Mouse (Mus musculus) spleen, postnatal 14 days (tissue): Measurements from ENCODE around the gene Camk1d.

Experiments used
- DNase-seq, 2 experiments: peaks; one replicate each; pipeline ENCODE4 v3.0.0; 2021 to 2022; ENCODE audit warnings: low spot score in 2 of 2

Camk1d gene

DNA sequence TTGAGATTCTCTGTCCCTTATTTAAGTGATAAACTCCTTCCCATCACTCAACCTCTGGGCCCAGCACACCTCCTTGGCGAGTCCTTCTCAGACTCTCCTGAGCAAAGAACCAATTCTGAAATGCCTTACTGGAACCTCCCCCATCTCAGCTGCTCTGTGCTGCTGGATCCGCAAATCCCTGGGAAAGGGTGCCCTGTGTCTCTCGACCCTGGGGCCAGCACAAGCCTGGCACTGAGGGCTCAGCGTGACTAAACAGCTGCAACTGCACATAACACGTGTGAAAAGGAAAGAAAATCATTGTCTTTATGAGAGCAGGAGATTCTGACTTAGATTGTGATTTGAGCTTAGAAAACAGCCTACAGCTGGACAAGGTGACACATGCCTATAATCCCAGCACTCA is 52.4 kb downstream of the Camk1d start:
- DNase-seq = no peak

DNA sequence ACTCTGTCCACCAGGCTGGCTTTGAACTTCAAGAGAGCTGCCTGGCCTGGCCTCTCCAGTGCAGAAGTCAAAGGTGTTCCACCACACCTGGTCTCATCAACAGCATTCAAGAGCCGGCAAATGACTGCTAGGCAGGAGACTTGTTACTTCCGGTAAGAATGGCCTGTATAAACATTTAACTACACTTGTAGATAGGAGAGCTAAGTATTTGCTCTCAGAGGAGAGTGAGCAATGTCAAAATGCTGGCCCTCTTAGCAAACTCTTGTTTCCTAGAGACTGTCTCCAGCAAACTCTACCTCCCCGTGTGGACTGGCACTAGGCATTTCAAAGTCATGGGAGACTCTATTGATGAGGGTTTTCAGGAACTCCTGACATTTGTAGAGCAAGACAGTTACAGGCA is 56.3 kb downstream of the Camk1d start:
- no peak for DNase-seq

DNA sequence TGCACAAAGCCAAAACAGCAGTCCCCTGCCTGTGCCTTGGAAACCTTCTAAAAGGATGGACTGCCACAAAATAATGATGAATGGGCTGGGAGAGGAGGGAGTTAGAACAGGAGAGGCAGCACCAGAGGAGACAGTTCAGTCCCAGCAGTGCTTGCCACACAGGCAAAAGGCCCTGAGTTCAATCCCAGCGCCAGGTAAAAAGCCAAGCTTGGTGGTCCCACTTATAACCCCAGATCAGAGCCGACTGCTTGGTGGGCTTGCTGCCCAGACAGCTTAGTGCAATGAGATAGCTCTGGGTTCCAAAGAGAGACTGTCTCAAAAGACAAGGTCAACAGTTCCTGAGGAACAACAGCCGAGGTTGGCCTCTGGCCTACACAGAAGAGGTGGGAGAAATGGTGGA is 58.0 kb downstream of the Camk1d start:
- no peak for DNase-seq

DNA sequence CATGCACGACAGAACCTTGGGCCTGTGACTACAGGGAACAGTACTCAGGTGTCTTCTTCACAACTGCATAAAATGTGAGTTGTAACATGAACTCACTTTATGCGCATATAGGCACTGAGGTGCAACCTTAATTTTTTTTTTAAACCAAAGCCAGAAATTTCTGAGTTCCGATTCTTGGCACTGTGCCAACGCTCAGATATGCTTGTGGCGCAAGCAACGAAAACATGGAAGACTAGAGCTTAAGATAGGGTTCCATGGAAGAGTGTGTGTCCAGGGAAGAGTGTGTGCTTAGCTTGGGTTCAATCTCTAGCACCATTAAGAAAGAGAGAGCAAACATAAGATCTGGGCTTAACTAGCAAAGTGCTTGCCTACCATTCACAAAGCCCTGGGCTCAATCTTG is 62.2 kb downstream of the Camk1d start:
- no peak for DNase-seq

DNA sequence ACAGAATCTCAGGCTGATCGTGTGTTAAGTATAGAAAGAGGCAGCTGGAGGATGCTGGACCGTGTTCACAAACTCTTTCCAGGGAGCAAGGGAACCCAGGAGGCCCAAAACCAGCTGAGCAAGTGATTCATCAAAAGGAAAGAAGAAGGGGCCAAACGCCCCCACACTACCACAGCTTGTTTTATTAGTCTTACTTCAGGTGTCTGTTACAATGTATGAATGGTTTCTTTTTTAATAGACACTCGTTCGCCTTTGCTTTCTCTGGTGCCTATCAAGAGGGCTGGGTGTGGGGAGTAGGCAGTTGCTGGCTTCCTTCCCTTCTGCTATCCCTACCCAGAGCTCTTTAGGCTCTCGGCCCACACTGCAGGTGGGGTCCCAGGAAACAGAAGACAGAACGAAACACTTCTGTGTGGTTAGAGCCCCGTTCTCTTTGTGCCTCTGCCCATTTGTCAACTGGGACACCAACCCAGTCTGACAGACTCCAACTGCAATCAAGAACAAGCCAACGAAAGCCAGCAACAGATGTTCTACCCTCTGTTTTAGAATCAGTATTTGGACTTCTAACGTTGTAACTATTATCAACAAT is 62.9 kb downstream of the Camk1d start:
- DNase-seq = no peak

DNA sequence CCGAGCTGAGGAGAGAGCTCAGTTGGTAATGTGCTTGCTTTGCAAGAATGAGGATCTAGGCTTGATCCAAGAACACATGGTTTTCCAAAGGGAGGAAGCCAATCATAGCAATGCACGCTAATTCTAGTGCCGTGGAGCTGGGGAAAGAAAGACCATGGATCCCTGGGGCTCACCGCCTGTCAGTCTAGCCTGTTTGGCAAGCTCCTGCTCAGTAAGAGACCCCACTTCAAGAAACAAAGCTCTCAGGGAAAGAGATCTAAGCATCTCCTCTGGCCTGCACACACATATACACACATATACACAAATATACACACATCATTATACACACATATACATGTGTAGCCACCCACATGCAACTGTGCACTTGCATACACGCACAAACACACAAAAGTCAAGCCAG is 65.1 kb downstream of the Camk1d start:
- no peak for DNase-seq

DNA sequence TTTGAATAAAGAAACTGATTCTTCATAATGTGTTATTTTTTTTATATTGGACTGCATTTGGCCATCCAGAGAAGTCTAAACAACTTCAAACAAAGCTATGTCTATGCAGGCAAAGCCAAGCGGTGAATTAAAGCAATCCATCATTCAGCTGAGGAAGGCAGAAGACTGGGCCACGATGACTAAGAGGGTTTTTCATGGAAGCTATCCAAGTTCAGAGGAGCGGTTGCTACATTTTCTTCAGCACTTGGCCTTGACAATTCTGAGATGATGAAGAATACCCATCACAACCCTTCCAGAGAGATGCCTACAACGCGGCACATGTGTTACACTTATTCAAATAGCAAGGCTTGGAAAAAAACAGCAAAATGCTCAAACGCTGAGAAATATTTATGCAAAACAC is 65.6 kb downstream of the Camk1d start:
- DNase-seq = no peak

DNA sequence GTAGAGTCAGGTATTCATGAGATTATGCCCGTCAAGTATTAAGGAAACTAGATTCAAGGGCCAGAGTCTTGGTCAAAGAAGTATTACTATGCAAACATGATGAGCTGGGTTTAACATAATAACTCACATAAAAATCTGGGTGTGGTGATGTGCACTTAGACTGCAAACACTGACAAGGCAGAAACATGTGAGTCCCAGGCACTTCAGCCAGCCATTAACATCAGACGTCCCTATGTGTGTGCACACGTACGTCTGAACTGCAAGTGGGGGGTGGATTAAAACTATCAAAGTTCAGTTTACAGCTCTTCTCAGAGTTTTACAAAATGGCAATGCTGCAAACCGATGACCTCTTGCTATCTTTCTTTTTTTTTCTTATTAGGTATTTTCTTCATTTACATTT is 68.0 kb downstream of the Camk1d start:
- no peak for DNase-seq

DNA sequence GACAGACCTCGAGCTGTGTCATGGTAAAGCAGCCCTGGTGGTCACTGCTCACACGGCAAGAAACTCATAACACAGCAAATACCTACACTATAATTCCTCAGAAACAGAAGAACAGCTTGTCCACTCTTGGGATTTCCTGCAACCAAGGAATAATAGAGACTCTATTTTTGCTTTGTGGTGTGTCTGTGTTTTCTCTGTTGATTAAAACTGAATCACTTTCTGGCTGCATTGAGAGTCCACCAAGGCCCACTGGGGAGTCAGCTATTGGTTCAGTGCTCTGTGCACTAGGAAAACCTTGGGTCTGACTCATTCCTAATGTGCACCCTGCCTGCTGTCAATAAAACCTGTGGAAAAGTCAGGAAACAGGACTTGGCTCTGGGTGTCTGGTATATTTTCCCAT is 68.7 kb downstream of the Camk1d start:
- no peak for DNase-seq

DNA sequence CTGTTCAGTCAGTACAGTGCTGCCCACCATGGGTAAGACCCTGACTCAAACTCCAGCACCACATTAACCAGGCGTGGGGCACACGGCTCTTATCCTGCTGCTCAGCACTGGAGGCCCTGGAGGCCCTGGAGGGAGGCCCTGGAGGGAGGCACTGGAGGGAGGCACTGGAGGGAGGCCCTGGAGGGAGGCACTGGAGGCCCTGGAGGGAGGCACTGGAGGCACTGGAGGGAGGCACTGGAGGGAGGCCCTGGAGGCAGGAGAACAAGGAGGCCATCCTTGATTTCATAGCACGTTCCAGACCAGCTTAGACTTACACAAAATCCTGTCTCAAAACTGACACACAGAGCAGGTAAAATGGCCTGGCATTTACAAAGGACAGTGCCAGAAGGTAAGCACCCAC is 70.4 kb downstream of the Camk1d start:
- no peak for DNase-seq

DNA sequence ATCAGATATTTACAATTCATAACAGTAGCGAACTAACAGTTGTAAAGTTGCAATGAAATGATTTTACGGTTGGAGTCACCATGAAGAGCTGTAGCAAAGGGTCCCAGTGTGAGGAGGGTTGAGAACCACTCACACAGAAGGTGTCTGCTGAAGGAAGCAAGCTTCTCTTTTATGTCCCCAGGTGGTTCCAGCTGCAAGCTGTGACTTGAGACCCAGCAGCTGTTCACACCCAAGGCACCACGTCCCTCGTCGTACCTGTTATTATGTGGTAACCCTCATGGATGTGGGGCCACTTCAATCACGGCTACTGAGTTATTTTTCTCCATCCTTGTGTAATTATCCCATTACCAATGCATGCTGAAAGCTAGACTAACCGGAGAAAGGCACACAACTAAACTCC is 71.1 kb downstream of the Camk1d start:
- DNase-seq = no peak

DNA sequence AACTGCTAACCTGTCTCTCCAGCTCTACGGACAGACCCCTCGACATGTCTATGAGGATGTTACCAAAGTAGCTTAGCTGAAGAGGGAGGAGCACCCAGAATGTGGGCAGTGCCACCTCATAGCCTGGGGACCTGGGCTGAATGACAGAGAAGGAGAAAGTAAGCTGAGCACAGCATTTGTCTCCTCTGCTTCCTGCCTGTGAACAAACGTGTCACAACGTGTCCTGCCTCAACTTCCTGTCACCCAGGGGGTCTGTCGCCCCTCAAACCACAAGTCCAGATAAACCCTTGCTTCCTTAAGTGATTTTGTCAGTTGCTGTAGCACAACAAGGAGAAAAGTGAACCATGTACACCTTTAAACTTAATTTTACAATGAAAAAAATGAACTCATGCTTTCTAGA is 71.7 kb downstream of the Camk1d start:
- DNase-seq = no peak

DNA sequence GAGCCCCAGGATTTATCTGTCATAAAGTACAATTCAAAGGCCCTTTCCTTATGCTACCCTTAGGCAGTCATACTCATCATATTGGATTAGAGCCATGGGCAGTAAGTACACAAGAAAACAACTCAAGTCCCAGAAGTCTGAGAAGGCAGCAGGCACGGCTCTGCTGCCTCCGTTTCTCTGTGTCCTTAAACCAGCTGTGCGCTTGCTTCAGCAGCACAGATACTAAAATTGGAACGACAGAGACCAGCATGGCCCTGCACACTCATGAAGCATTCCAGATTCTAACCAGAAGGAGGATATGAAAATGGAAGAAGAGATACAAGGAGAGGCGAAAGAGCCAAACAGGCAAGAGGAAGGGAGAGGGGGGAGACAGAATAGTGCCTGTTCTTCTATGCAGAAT is 72.6 kb downstream of the Camk1d start:
- no peak for DNase-seq

DNA sequence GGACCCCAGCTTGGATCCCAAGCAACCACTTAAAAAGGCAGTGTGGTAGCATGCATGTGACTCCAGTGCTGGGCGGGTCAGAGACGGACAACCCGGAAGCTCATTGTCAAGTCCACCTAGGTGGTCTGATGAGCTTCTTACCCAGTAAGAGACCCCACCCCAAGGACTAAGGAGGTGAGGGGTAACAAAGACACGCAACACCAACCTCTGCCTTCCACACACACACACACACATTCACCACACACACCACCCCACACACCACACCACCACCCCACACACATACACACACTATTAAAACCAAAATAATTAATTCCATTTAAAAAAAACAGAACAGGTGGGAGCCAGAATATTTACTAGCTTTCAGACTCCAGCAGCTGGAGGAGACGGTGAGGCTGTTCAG is 73.7 kb downstream of the Camk1d start:
- DNase-seq = no peak

DNA sequence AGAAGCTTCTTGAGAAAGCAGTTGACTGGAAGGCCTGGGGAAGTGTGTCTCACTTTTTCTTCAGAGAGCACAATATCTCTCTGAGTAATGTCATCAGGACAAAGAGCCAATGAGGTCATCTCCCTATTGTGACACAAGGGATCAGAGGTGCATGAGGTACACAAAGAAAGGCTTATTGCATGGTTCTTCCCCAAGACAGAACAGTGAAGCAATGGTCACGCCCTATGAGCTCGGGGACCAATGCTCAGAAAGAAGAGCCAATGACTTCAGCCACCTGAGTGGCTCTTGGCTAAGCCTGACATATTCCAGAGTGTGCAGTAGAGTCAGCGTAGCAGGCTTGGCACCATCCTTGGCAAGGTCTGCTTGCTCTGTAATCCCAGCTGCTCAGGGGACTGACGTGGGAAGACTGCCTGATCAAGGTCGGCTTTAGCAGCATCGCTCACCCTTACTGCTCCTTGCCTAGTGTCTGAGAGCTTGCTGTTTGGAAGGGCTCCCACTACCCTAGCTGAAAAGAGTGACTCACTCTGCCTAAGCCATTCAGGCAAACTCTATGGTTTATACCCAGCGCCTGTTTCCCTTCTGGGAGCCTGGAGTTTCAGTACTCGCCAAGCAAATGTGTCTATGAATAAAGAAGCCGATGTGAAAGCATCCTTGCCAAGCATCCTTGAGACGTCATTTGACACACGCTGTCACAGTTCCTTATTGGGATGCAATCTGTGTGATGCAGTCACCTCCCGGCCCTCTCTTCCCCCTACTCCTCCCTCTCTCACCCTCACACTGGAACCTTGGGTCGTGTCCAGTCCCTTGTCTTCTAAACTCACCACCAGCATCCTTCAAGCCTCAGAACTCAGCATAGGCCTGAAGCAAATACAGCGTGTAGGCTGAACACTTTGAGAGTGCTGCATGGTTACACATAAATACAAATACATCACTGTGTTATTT is 77.2 kb downstream of the Camk1d start:
- no peak for DNase-seq

DNA sequence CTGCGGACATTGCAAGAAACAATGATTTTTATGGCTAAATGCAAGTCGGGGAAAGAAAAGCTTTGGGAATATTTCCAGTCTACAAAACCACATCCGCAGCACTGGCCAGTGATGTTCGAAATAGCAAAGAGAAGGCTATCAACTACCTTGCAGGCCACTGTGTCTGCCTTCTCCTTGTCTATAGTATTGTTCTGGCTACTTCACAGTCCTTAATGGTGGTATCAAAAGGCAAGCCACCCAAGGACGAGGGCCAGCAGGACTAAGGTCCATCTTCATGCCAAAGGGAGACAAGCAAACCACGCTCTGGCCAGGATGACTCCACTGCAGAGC is 82.0 kb downstream of the Camk1d start:
- no peak for DNase-seq

DNA sequence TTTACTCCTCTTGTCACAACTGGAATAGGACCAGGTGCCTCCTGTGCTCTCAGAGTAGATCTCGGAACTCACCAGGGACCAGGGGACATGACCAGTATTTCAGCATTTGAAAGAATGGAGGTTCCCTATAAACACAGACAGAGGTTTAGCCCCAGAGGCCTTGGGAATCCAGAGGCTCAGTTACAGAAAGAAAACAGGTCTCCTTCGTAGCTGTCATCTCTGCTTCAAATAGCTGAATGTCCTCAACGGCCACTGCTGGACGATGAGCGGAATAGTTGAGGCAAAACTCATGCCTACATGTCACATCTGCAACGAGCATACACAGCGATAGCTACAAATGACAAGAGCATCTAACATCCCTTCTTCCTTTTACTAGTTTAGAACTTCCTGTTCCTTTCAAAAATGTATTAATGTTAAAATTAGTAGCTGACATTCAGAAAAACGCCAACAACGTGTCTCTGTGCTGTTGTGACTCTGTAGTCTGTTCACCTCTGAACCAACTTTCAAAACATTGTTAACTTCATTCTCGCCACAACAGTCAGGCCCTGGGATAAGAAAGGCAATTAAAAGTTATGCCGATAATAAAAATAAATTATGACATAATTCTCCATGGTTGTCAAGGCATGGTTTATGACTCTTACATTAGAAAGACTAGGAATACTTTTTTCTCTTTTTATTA is 82.5 kb downstream of the Camk1d start:
- no peak for DNase-seq

DNA sequence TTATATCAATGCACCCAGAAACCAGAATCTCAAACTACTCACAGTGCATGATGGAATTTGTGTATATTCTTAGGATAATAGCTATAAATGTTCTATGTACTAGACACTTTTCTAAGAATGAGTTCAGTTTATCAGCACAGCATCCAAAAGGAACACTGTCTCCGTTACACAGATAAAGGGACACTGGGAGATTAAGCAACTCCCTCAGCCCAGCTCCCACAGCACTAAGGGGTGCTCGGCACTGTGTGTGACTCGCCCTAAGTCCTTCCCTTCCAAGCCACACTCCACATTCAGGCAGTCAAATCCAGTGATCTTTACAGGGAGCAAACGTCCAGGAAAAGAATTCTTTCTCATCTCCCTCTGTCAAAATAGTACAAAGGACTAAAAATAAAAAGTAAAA is 83.6 kb downstream of the Camk1d start:
- DNase-seq = no peak

DNA sequence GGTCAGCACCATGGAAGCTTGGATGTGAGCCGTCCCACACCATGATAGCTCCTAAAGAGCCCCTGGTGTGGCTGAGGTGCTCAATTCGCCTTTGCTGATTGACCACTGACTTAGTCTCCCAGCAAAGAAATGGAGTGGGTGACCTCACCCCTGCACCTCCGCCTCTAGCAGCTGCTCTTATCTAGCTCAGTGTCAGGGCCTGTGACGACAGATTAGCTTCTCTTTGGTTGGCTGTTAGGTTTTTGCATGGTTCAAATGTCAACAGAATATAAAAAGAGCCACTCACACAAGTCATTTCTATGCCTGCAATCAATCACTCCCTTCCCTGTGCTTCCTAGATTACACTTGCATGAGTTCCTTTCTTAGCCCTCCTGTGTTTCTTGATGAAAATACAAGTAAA is 89.9 kb downstream of the Camk1d start:
- no peak for DNase-seq

DNA sequence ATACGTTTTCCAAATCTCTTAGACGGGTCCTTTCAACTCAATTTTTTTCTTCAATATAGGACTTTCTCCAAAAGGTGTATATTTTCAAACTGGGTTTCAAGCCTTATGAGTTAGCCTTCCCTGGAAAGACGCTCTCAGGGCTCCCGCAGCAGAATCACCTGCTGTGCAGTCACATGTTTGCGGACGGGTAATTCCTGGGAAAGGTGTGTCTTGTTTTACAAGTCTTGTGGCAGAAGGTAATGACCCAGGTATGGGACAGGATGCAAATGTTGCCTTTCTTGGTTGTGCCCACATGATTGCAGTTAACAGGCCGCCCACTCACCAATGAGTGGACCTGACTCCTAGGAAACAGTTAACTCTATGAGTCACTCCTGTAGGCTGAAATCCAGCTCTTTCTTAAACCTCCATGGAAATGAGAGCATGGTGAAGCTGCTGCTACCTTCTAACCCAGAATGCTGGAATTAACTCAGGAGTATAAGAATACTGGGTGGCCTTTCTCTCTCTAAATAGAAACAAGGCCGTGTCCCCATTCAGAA is 95.9 kb downstream of the Camk1d start:
- DNase-seq = no peak

DNA sequence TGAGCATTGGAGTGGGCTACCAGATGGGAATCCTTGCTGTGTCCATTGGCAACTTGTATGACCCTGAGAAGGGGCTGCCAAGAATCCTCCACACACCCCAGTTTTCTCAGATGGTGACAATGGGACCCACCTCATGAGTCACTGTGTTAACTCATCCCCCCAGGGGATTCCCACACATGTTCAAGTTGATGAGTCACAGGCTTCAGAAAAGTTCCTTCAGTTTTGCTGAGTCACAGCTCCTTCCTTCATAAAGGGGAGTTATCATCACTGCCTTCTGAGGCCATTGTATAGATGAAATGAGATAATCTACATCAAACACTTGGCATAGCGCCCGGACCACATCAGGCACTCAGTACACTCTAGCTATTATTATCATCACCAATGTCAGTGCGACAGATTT is 99.4 kb downstream of the Camk1d start:
- DNase-seq = no peak

DNA sequence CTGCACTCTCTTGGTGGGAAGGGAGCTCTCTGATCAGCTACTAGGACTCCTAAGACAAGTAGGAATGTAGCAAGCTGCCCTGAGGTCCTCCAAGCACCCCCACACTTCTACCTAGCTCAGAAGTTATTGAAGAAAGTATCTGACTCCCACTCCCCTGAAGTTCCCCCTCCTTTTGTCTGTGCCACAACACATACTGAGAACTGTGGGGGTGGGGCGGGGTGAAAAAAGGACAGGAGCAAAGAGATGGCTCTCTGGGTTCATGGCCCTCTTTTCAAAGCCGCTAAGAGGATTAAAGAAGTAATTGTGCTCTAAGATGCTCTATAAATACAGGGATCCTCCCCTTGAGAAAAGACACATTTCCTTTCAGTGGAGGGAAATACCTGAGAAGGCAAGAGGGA is 100.0 kb downstream of the Camk1d start:
- DNase-seq = no peak
